Mouse (Mus musculus): Measurements from ENCODE around the gene Clip2. TPM values are rescaled to one million over a fixed set of nuclear protein-coding genes. Genes with fewer than 3 reads are reported as not detected.

Clip2 gene
- polyA plus RNA-seq, 1 experiment = 5.6 TPM

DNA sequence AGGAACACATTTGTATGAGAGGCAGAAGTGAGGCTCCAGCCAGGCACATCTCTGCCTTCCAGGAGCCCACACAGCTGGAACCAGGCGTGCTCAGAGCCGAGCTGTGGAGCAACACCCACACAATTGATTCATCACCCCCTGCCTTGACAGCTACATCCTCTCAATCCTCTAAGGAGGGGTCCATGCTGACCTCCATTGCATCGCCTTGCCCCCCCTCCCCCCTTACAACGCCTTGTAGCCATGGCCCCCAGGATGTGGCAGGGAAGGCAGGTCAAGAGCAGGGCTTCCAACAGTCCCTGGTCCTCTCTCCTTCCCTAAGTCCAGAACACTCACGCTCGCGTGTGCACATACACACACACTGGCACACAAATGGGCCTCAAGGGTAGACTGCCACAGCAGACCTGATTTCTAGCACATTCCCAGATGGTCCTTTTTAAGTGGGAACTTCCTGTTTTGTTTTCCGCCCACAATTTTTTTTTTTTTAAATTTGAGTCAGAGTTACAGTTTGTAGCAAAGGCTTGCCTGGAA, 16.8 kb upstream of the Clip2 start:
- peaks cover 10% of the 10 kb centered on the region for H3K4me1 ChIP-seq (ENCODE audit: control insufficient read depth, insufficient read depth, low read length)
- TF ChIP-seq EP300 (IDR thresholded peaks at IDR 0.05; ENCODE audit: insufficient read depth, low read depth, low read length) (no peak), CTCF (IDR thresholded peaks at IDR 0.05; ENCODE audit: low read depth, low read length) (no peak), POLR2A (IDR thresholded peaks at IDR 0.05; ENCODE audit: insufficient read depth, low read length) (no peak)
- H3K9me3 ChIP-seq (replicated peaks; ENCODE audit: control insufficient read depth, insufficient read depth, low read length, poor library complexity, severe bottlenecking) = no peaks in the 10 kb centered on the region
- no peak overlapping the region for H3K9ac ChIP-seq (ENCODE audit: low read depth, poor library complexity, severe bottlenecking)
- no peak overlapping the region for H3K4me3 ChIP-seq (ENCODE audit: low read depth, low read length)
- peak overlapping the region; percentile 69 for H3K27ac ChIP-seq (ENCODE audit: insufficient read depth, low read length)
- H3K36me3 ChIP-seq (ENCODE audit: control insufficient read depth, insufficient read depth, low read length, poor library complexity, severe bottlenecking) = no peaks in the 10 kb centered on the region
- no peaks in the 10 kb centered on the region for H3K27me3 ChIP-seq (ENCODE audit: control insufficient read depth, insufficient read depth, low read length, poor library complexity, severe bottlenecking)

DNA sequence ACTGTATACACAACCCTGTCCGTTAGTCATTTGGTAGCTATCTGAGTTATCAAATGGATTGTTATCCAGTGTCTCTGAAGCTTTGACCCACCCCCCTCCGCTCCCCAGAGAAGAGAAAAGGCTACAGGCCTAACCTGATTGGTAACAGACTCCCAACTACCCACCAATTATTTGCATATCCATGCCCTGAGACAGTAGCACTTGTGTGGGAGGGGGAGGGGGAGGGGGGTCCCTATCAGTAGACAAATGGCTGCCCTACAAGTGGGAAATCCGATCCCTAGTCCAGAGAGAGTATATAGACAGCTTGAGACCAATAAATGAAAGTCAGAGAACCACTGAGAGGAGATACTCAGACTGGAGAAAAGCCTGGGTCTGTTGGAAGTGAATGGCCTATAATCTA, 15.8 kb upstream of the Clip2 start:
- TF ChIP-seq EP300 (IDR thresholded peaks at IDR 0.05; ENCODE audit: insufficient read depth, low read depth, low read length) = no peak
- TF ChIP-seq POLR2A (IDR thresholded peaks at IDR 0.05; ENCODE audit: insufficient read depth, low read length) = no peak
- no peak for TF ChIP-seq CTCF (IDR thresholded peaks at IDR 0.05; ENCODE audit: low read depth, low read length)
- Histone ChIP-seq H3K27ac (ENCODE audit: insufficient read depth, low read length) (peak overlapping the region; percentile 69), H3K9me3 (replicated peaks; ENCODE audit: control insufficient read depth, insufficient read depth, low read length, poor library complexity, severe bottlenecking) (no peaks in the 10 kb centered on the region), H3K36me3 (ENCODE audit: control insufficient read depth, insufficient read depth, low read length, poor library complexity, severe bottlenecking) (no peaks in the 10 kb centered on the region), H3K4me1 (ENCODE audit: control insufficient read depth, insufficient read depth, low read length) (peaks cover 10% of the 10 kb centered on the region), H3K27me3 (ENCODE audit: control insufficient read depth, insufficient read depth, low read length, poor library complexity, severe bottlenecking) (no peaks in the 10 kb centered on the region), H3K4me3 (ENCODE audit: low read depth, low read length) (no peak overlapping the region), H3K9ac (ENCODE audit: low read depth, poor library complexity, severe bottlenecking) (no peak overlapping the region)

DNA sequence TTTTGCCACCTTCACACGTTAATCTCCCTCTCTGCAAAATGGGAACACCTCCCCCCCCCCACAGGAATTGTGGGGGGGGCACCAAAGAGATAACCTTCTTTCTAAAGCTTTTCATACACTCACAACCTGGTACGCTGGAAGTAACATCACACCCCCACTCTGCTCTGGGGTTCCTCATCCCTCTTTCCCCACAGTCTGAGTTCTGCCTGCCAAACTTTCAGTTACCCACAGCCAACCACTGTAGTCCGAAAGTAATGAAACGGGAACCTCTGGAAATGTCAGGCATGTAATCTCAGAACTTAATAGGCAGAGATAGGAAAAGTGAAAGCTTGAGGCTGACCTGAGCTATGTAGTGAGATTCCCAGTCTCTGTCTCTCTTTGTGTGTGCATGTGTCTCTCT, 15.2 kb upstream of the Clip2 start:
- no peak overlapping the region for H3K4me3 ChIP-seq (ENCODE audit: low read depth, low read length)
- peak overlapping the region; percentile 65 for H3K27ac ChIP-seq (ENCODE audit: insufficient read depth, low read length)
- H3K9ac ChIP-seq (ENCODE audit: low read depth, poor library complexity, severe bottlenecking) = peak overlapping the region; percentile 22

DNA sequence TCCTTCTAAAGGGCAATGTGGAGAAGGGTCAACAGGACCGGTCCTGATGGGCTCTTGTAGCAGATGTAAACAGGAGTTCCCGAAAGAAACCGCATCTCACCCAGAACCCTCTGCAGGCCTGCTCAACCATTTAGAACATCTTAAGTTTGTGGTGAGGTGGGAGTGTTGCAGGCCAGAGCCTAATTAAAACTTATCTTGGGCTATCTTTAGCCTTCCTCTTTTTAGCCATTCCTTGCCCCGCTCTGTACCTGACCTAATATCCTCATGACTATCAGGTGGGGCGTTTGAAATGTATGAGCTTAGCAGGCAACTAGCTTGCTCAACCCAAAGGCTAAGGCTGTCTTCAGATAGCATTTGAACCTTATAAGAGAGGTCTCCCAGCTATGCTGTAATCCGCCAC, 13.5 kb upstream of the Clip2 start:
- Histone ChIP-seq H3K27ac (ENCODE audit: insufficient read depth, low read length) (no peak overlapping the region), H3K4me1 (ENCODE audit: control insufficient read depth, insufficient read depth, low read length) (peaks cover 6% of the 10 kb centered on the region), H3K27me3 (ENCODE audit: control insufficient read depth, insufficient read depth, low read length, poor library complexity, severe bottlenecking) (no peaks in the 10 kb centered on the region), H3K36me3 (ENCODE audit: control insufficient read depth, insufficient read depth, low read length, poor library complexity, severe bottlenecking) (no peaks in the 10 kb centered on the region), H3K9me3 (replicated peaks; ENCODE audit: control insufficient read depth, insufficient read depth, low read length, poor library complexity, severe bottlenecking) (no peaks in the 10 kb centered on the region), H3K9ac (ENCODE audit: low read depth, poor library complexity, severe bottlenecking) (no peak overlapping the region), H3K4me3 (ENCODE audit: low read depth, low read length) (no peak overlapping the region)
- TF ChIP-seq CTCF (IDR thresholded peaks at IDR 0.05; ENCODE audit: low read depth, low read length) = no peak
- no peak for TF ChIP-seq POLR2A (IDR thresholded peaks at IDR 0.05; ENCODE audit: insufficient read depth, low read length)
- no peak for TF ChIP-seq EP300 (IDR thresholded peaks at IDR 0.05; ENCODE audit: insufficient read depth, low read depth, low read length)

More for the DNA sequence above, 15.2 kb upstream of the Clip2 start:
- Histone ChIP-seq H3K4me1 (ENCODE audit: control insufficient read depth, insufficient read depth, low read length) (peaks cover 8% of the 10 kb centered on the region), H3K27me3 (ENCODE audit: control insufficient read depth, insufficient read depth, low read length, poor library complexity, severe bottlenecking) (no peaks in the 10 kb centered on the region), H3K9me3 (replicated peaks; ENCODE audit: control insufficient read depth, insufficient read depth, low read length, poor library complexity, severe bottlenecking) (no peaks in the 10 kb centered on the region), H3K36me3 (ENCODE audit: control insufficient read depth, insufficient read depth, low read length, poor library complexity, severe bottlenecking) (no peaks in the 10 kb centered on the region)
- no peak for TF ChIP-seq EP300 (IDR thresholded peaks at IDR 0.05; ENCODE audit: insufficient read depth, low read depth, low read length)
- TF ChIP-seq CTCF (IDR thresholded peaks at IDR 0.05; ENCODE audit: low read depth, low read length) = no peak

DNA sequence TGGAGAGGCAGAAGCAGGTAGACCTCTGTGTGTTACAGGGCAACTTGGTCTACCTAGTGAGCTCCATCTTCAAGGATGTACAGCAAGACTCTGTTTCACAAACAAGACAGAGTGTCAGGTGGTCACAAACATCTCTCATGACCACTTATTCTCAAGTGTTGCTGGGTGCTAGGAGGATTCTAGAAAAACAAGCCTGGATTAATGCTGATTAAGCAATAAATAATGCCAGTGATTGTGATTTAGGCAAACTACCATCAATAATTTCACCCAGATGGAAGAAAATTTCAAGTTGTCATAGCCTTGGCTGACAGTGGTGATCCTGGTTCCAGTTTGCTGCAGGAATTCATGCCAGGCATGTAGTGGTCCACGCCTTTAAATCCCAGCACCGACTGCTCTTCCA, 12.0 kb upstream of the Clip2 start:
- TF ChIP-seq CTCF (IDR thresholded peaks at IDR 0.05; ENCODE audit: low read depth, low read length) (no peak), POLR2A (IDR thresholded peaks at IDR 0.05; ENCODE audit: insufficient read depth, low read length) (no peak), EP300 (IDR thresholded peaks at IDR 0.05; ENCODE audit: insufficient read depth, low read depth, low read length) (no peak)
- Histone ChIP-seq H3K36me3 (ENCODE audit: control insufficient read depth, insufficient read depth, low read length, poor library complexity, severe bottlenecking) (no peaks in the 10 kb centered on the region), H3K27me3 (ENCODE audit: control insufficient read depth, insufficient read depth, low read length, poor library complexity, severe bottlenecking) (no peaks in the 10 kb centered on the region)

DNA sequence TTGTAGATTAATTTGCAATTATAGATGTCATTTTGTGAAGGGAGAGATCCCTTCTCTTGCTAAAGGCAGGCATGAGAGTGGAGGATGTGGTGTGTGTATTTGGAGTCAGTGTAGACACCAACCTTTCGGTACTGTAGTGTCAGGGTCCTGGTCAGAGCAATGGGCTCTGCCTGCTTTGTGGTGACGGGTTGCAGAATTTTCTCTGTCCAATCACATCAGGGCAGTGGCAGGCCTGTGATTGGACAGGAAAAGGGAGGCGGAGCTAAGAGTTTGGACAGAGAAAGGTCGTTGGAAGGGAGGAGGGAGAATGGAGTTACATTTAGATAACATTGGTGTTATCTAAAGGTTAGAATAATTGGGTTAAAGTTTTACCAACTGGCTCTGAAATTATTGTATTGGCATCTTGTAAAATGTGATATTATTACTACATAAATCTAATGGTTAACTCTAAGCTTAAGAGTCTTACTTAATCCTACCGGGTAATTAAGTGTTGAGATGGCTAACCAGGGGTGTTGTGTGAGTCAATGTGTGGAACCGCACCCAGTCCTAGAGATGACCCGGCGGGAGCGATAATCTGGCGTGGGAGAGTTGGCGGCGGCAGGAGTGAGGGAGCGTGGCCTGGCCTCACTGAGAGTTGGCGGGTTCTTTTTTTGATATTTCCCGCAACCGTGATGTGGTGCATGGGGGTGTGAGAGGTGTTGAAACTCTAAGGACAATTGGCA, 8.4 kb upstream of the Clip2 start:
- no peaks in the 10 kb centered on the region for H3K4me1 ChIP-seq (ENCODE audit: control insufficient read depth, insufficient read depth, low read length)
- no peak overlapping the region for H3K4me3 ChIP-seq (ENCODE audit: low read depth, low read length)
- no peak overlapping the region for H3K9ac ChIP-seq (ENCODE audit: low read depth, poor library complexity, severe bottlenecking)
- no peak for TF ChIP-seq POLR2A (IDR thresholded peaks at IDR 0.05; ENCODE audit: insufficient read depth, low read length)
- TF ChIP-seq EP300 (IDR thresholded peaks at IDR 0.05; ENCODE audit: insufficient read depth, low read depth, low read length) = no peak
- TF ChIP-seq CTCF (IDR thresholded peaks at IDR 0.05; ENCODE audit: low read depth, low read length) = no peak
- H3K27ac ChIP-seq (ENCODE audit: insufficient read depth, low read length) = no peak overlapping the region
- no peaks in the 10 kb centered on the region for H3K27me3 ChIP-seq (ENCODE audit: control insufficient read depth, insufficient read depth, low read length, poor library complexity, severe bottlenecking)
- H3K36me3 ChIP-seq (ENCODE audit: control insufficient read depth, insufficient read depth, low read length, poor library complexity, severe bottlenecking) = no peaks in the 10 kb centered on the region
- H3K9me3 ChIP-seq (replicated peaks; ENCODE audit: control insufficient read depth, insufficient read depth, low read length, poor library complexity, severe bottlenecking) = no peaks in the 10 kb centered on the region

More for the DNA sequence above, 12.0 kb upstream of the Clip2 start:
- Histone ChIP-seq H3K4me3 (ENCODE audit: low read depth, low read length) (no peak overlapping the region), H3K4me1 (ENCODE audit: control insufficient read depth, insufficient read depth, low read length) (peaks cover 6% of the 10 kb centered on the region), H3K9ac (ENCODE audit: low read depth, poor library complexity, severe bottlenecking) (no peak overlapping the region), H3K9me3 (replicated peaks; ENCODE audit: control insufficient read depth, insufficient read depth, low read length, poor library complexity, severe bottlenecking) (no peaks in the 10 kb centered on the region), H3K27ac (ENCODE audit: insufficient read depth, low read length) (no peak overlapping the region)

Measured in ES-Bruce4 (cell line).